Mouse (Mus musculus): ENCODE results near the gene Calhm6.

The Calhm6 gene

GRCm38 (mm10) chr10:34127392-34128378 is at the start of gene Calhm6:
Gene Calhm6 (minus strand): TSS chr10:34127984.
- DNase-seq (ENCODE audit: low read depth, low spot score): peak; percentile 49

GRCm38 (mm10) chr10:34175870-34176606 is 48.3 kb upstream of the Calhm6 start:
- DNase-seq (ENCODE audit: low read depth, low spot score): peak; percentile 92

GRCm38 (mm10) chr10:34172663-34173282 is 45.0 kb upstream of the Calhm6 start:
- DNase-seq (ENCODE audit: low read depth, low spot score): no peak

GRCm38 (mm10) chr10:34171660-34172059 is 43.9 kb upstream of the Calhm6 start:
- DNase-seq (ENCODE audit: low read depth, low spot score): no peak

- DNase-seq (ENCODE audit: low read depth, low spot score): no peak
These were observed 43.4 kb upstream of the Calhm6 start for GRCm38 (mm10) chr10:34171191-34171590.

GRCm38 (mm10) chr10:34166971-34167370 is 39.2 kb upstream of the Calhm6 start:
- DNase-seq (ENCODE audit: low read depth, low spot score): no peak

GRCm38 (mm10) chr10:34155796-34156554 is 28.2 kb upstream of the Calhm6 start:
- no peak for DNase-seq (ENCODE audit: low read depth, low spot score)

- DNase-seq (ENCODE audit: low read depth, low spot score): no peak
These were observed 24.0 kb upstream of the Calhm6 start for GRCm38 (mm10) chr10:34151827-34152226.

GRCm38 (mm10) chr10:34150454-34150853 is 22.7 kb upstream of the Calhm6 start:
- DNase-seq (ENCODE audit: low read depth, low spot score): no peak

GRCm38 (mm10) chr10:34149772-34150171 is 22.0 kb upstream of the Calhm6 start:
- peak; percentile 53 for DNase-seq (ENCODE audit: low read depth, low spot score)

GRCm38 (mm10) chr10:34141693-34142092 is 13.9 kb upstream of the Calhm6 start:
- no peak for DNase-seq (ENCODE audit: low read depth, low spot score)

- no peak for DNase-seq (ENCODE audit: low read depth, low spot score)
These were observed 12.0 kb upstream of the Calhm6 start for GRCm38 (mm10) chr10:34139768-34140167.

- DNase-seq (ENCODE audit: low read depth, low spot score): no peak
These were observed 10.2 kb upstream of the Calhm6 start for GRCm38 (mm10) chr10:34138027-34138426.

- no peak for DNase-seq (ENCODE audit: low read depth, low spot score)
These were observed 8.6 kb upstream of the Calhm6 start for GRCm38 (mm10) chr10:34136432-34136831.

- no peak for DNase-seq (ENCODE audit: low read depth, low spot score)
These were observed 3.6 kb upstream of the Calhm6 start for GRCm38 (mm10) chr10:34131356-34131755.

- DNase-seq (ENCODE audit: low read depth, low spot score): no peak
These were observed 607 bp upstream of the Calhm6 start for GRCm38 (mm10) chr10:34128391-34128790.

- DNase-seq (ENCODE audit: low read depth, low spot score): no peak
These were observed 9.4 kb downstream of the Calhm6 start for GRCm38 (mm10) chr10:34118421-34118820.

GRCm38 (mm10) chr10:34117770-34118169 is 10.0 kb downstream of the Calhm6 start:
- DNase-seq (ENCODE audit: low read depth, low spot score): no peak

- DNase-seq (ENCODE audit: low read depth, low spot score): no peak
These were observed 10.7 kb downstream of the Calhm6 start for GRCm38 (mm10) chr10:34117131-34117530.

- DNase-seq (ENCODE audit: low read depth, low spot score): peak; percentile 17
These were observed 15.6 kb downstream of the Calhm6 start for GRCm38 (mm10) chr10:34111964-34112738.
